Mouse (Mus musculus) cerebellum, adult 2 months (tissue): Measurements from ENCODE around the gene Zfp626. TPM values are rescaled to one million over a fixed set of nuclear protein-coding genes. Genes with fewer than 3 reads are reported as not detected.
"Not testable (repeated sequence)": the region's sequence is repeated elsewhere in the genome, so short reads cannot be mapped to it uniquely, and the experiment has no call there.

Experiments used
- DNase-seq, 2 experiments: peaks; one replicate each; pipeline ENCODE4 v3.0.0; 2021
- H3K27ac ChIP-seq: fragments of 200-500 bp; 2 replicates; pipeline ENCODE4 v1.5.1; 2012; ENCODE audit warnings: low read length, control low read depth, inconsistent platforms; ENCODE audit not compliant: insufficient read depth
- H3K27me3 ChIP-seq: fragments of 200-500 bp; 2 replicates; pipeline ENCODE4 v1.6.1; 2012; ENCODE audit warnings: inconsistent platforms, mild to moderate bottlenecking, low read length, moderate library complexity; ENCODE audit not compliant: control insufficient read depth, insufficient read depth
- H3K4me1 ChIP-seq: fragments of 200-500 bp; 2 replicates; pipeline ENCODE4 v1.6.1; 2011; ENCODE audit warnings: low read length; ENCODE audit not compliant: control insufficient read depth, insufficient read depth
- H3K4me3 ChIP-seq: fragments of 200-500 bp; replicated peaks from 2 replicates; pipeline ENCODE3; 2011; ENCODE audit warnings: mild to moderate bottlenecking, low read depth, low read length, control low read depth; ENCODE audit not compliant: insufficient read depth
- CTCF ChIP-seq: fragments of 200-500 bp; IDR thresholded peaks from 2 replicates; pipeline ENCODE4 v1.5.1; 2011; ENCODE audit warnings: low read depth, mild to moderate bottlenecking, control low read depth, low read length, moderate library complexity, borderline replicate concordance; ENCODE audit not compliant: insufficient read depth
- POLR2A ChIP-seq: fragments of 200-500 bp; IDR thresholded peaks from 2 replicates; pipeline ENCODE4 v1.6.1; 2011; ENCODE audit warnings: low read length, control low read depth, borderline replicate concordance; ENCODE audit not compliant: insufficient read depth
- WGBS: fragments of 180-500 bp; shearing (Covaris S2); methylation state at CpG from one replicate; pipeline ENCODE4 v1.1.7; 2018; 5-methylcytosine and 5-hydroxymethylcytosine counted together
- polyA plus RNA-seq: library from polyadenylated mRNA; depleted of rRNA; stranded (reverse); fragments of >200 nt; gene quantifications from 2 replicates; pipeline ENCODE4 v1.2.3, GENCODE M21; 2012; rRNA removed

Gene Zfp626
- polyA plus RNA-seq, result 3.7 and 3.9 TPM in 2 replicates

DNA sequence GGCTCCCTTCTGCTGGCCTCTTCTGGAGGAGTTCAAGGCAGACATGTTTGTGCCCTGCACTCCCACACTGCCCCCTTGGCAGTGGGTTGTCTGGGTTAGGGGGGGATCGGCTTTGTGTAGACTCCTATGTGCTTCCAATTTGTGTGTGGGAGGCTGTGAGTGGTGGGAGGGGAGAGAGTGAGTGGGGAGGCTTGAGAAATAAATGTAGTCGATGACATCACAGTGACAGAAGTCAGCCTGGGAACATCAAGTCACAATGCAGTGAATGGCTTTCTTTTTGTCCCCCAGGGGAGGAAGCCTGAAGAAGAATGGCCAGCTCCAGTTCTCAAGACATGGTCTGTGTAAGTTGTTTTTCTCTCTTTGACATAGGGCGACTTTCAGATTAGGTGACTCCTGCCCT is at the start of gene Zfp626:
Zfp626 (plus strand) TSS at position 301 of the 400 bp plus-strand sequence.
- not testable (repeated sequence) for H3K27me3 ChIP-seq, H3K4me3 ChIP-seq, H3K4me1 ChIP-seq, DNase-seq, H3K27ac ChIP-seq
- 97% methylated on average over 3 of the region's 3 CpGs for WGBS

DNA sequence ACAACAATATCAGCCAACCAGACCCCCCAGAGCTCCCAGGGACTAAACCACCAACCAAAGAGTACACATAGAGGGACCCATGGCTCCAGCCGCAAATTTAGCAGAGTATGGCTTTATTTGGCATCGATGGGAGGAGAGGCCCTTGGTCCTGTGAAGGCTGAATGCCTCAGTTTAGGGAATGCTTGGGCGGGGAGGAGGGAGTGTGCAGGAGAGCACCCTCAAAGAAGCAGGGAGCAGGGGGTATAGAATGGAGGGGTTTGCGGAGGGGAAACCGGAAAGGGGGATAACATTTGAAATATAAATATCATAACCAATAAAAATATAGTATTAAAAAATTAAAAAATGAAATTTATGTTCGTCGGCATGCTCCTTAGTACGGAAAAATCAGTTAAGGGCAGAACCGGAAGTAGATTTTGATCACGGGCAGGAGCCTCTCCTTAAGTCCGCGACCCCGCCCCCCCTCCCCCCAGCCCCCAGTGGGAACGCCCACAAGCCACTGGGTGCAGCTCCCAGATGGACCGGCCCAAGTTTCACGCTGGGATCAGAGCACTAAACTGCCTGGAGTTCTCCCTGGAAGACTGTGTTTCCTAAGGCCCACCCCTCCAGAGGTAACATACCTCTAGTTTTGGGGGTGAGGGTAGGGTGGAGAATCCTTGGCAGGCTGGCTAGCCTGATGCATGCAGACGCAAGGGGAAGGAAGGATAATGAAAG is 41.7 kb upstream of the Zfp626 start:
- H3K4me1 ChIP-seq, result no peaks in the 10 kb centered on the region
- no peak overlapping the region for H3K27ac ChIP-seq
- 13% methylated on average over 17 of the region's 17 CpGs for WGBS
- no peaks in the 10 kb centered on the region for H3K27me3 ChIP-seq
- TF ChIP-seq POLR2A (no peak), CTCF (no peak)
- DNase-seq, result no peak
- no peak overlapping the region for H3K4me3 ChIP-seq

DNA sequence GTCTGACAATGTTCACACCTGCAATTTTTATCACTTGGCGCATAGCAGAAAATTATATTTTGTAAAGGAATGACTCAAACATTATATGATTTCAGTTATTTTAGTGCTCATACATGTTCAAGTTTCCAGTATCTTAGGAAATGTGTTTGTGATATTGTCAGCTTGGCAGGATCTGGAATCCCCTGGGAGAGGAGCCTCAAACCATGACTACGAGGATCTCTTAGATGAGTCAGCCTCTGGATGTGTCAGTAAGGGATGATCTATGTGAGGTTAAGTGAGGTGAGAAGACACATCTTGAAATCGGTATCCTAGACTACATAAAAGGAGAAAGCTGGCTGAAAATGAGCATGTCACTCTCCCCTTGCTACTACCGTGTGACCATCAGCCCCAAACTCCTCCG is 17.7 kb upstream of the Zfp626 start:
- Histone ChIP-seq H3K4me1 (no peaks in the 10 kb centered on the region), H3K4me3 (no peak overlapping the region), H3K27me3 (no peaks in the 10 kb centered on the region), H3K27ac (no peak overlapping the region)
- WGBS, result 85% methylated on average over 5 of the region's 5 CpGs
- TF ChIP-seq CTCF (no peak), POLR2A (no peak)
- no peak for DNase-seq

DNA sequence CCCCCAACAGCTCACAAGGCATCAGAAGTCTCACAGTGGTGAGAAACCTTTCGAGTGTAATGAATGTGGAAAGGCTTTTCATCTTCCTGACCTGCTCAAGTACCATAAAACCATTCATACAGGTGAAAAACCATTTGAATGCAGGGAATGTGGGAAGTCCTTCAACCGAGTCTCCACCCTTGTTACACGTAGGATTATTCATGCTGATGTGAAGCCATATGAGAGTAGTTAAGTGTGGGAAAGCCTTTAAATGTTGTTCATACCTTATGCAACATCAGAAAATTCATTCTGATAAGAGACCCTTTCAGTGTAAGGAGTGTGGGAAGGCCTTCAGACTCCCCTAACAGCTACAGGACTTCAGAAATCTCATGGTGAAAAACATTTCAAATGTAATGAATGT is 13.1 kb upstream of the Zfp626 start:
- H3K27ac ChIP-seq, H3K27me3 ChIP-seq, H3K4me3 ChIP-seq, DNase-seq, H3K4me1 ChIP-seq: not testable (repeated sequence)
- 72% methylated on average over 3 of the region's 3 CpGs for WGBS

DNA sequence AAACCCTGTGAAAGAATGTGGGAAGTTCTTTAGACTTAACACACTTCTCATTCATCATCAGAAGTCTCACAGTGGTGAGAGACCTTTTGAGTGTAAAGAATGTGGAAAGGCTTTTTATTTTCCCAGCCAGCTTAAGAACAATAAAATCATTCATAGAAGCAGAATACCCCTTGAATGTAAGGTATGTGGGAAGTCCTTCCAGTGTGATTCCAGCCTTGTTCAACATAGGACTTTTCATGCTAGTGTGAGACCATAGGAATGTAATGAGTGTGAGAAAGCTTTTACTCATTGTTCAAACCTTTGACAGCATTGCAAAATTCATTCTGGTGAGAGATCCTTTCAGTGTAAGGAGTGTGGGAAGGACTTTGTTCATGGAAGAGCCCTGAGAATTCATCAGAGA is 12.4 kb upstream of the Zfp626 start:
- Histone ChIP-seq H3K4me1 (no peaks in the 10 kb centered on the region), H3K27me3 (no peaks in the 10 kb centered on the region), H3K27ac (no peak overlapping the region), H3K4me3 (no peak overlapping the region)
- TF ChIP-seq CTCF (no peak), POLR2A (no peak)
- DNase-seq, result no peak

DNA sequence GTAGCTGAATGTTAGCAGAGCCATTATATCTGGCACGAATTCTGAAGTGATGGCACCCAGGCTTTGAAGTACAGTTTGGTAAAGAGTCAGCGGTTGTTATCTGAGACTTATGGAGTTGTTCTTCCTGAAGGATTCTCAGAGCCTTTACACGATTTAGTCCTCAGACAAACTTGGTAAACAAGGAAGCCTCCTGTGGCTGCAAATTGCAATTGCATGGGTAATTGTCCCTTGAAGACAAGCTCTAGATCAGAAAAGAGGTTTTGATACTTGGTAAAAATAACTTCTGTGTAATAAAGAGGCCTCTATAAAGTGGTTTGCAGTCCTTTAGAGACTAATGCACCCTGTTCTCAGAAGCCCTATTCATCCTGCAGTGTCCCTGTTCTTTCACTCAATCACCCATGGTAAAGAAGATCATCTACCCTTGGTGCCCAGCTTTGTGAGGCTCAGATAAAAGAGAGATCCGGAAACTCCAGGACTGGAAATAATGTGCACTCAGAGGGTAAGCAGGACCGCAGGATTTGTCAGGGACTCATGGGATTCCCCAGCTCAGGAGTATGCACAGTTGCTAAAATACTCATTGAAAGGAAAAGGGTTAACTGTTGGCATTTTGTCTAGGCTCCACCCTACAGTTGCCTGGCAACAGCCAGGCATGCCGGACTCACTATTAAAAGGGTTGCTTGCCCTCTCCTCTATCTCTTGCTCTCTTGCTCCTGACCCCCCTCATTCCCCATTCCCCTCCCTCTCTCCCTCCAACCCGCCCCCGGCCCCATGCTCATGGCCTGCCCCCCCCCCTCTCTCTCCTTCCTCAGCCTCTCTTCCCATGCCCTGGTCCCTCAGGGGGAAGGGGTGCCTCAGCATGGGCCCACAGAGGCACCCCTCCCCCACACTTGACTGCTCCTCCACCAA is 8.8 kb upstream of the Zfp626 start:
- Histone ChIP-seq H3K4me1 (no peaks in the 10 kb centered on the region), H3K27me3 (no peaks in the 10 kb centered on the region), H3K27ac (no peak overlapping the region), H3K4me3 (no peak overlapping the region)
- no peak for TF ChIP-seq POLR2A
- TF ChIP-seq CTCF, result no peak
- WGBS, result 26% methylated on average over 6 of the region's 8 CpGs
- no peak for DNase-seq

DNA sequence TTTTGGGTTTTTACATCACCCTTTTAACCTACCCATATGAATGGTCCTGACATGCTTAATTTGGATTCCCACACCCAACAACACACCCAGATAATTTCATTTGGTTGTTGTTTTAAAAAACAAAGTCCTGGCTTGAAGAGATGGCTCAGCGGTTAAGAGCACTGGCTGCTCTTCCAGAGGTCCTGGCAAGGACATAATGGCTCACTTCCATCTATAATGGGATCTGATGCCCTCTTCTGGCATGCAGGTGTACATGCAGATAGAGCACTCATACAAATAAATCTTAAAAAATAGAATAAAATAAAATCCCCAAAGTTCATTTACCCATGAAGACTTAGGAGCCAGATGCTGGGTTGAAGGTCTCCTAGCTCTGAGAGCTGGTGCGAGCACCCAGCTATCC is 5.9 kb upstream of the Zfp626 start:
- TF ChIP-seq POLR2A, result no peak
- TF ChIP-seq CTCF, result no peak
- WGBS, result 41% methylated on average over 2 of the region's 2 CpGs
- no peak overlapping the region for H3K4me3 ChIP-seq
- H3K27ac ChIP-seq, result no peak overlapping the region
- H3K27me3 ChIP-seq, result no peaks in the 10 kb centered on the region
- DNase-seq, result no peak
- peaks cover 3% of the 10 kb centered on the region; the same call in 1 of the 2 replicates for H3K4me1 ChIP-seq

DNA sequence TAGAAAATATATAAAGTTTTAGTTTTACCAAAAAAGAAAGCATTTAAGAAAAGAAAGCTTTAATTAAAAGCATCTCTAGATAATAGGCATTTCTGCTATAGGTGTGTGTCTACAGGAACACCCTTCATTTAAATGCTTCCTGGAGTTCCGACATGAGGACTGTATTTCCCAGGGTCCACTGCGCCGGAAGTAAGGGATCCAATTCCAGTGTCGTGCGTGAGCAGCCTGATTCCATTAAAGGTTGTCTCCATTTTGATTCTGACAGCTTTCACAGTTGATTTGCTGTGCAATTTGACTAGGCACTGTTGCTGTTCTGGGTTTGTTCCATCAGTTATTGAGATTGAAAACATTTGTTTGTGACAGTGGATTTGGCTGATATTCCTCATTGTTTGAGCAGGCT is 4.0 kb upstream of the Zfp626 start:
- H3K4me3 ChIP-seq, result no peak overlapping the region
- H3K27ac ChIP-seq, result no peak overlapping the region
- DNase-seq, result no peak
- 64% methylated on average over 5 of the region's 5 CpGs for WGBS
- peaks cover 3% of the 10 kb centered on the region; the same call in 1 of the 2 replicates for H3K4me1 ChIP-seq
- TF ChIP-seq POLR2A (no peak), CTCF (no peak)
- no peaks in the 10 kb centered on the region for H3K27me3 ChIP-seq
